Mouse (Mus musculus): Measurements from ENCODE around the gene Irf6. TPM values are rescaled to one million over a fixed set of nuclear protein-coding genes. Genes with fewer than 3 reads are reported as not detected.
A peak's percentile ranks its signal among the peaks of the same experiment; 100 is the strongest.

Gene Irf6
- polyA plus RNA-seq, 1 experiment from 2014 or later: 2.2 TPM

GRCm38 (mm10) chr1:193157111-193157492 is 4.2 kb downstream of the Irf6 start:
- Histone ChIP-seq H3K9ac (replicated peaks) (no peak overlapping the region), H3K9me3 (no peaks in the 10 kb centered on the region), H3K27me3 (peaks cover 41% of the 10 kb centered on the region), H3K27ac (replicated peaks) (no peak overlapping the region), H3K4me3 (no peak overlapping the region), H3K36me3 (no peaks in the 10 kb centered on the region), H3K4me2 (replicated peaks) (no peak overlapping the region), H3K4me1 (peaks cover 20% of the 10 kb centered on the region)
- WGBS: 70% methylated on average over 8 of the region's 8 CpGs
- ATAC-seq (ENCODE audit: low FRiP score, low read depth): no peak

GRCm38 (mm10) chr1:193159163-193159562 is 6.3 kb downstream of the Irf6 start:
- H3K4me3 ChIP-seq: no peak overlapping the region
- no peak for ATAC-seq (ENCODE audit: low FRiP score, low read depth)
- no peaks in the 10 kb centered on the region for H3K9me3 ChIP-seq
- 75% methylated on average over 3 of the region's 3 CpGs for WGBS
- no peaks in the 10 kb centered on the region for H3K36me3 ChIP-seq
- no peak overlapping the region for H3K27ac ChIP-seq (replicated peaks)
- no peak overlapping the region for H3K4me2 ChIP-seq (replicated peaks)
- no peak overlapping the region for H3K9ac ChIP-seq (replicated peaks)
- H3K4me1 ChIP-seq: peaks cover 9% of the 10 kb centered on the region; the same call in 1 of the 2 replicates
- peaks cover 21% of the 10 kb centered on the region for H3K27me3 ChIP-seq

- Histone ChIP-seq H3K4me2 (replicated peaks) (no peak overlapping the region), H3K4me1 (peaks cover 9% of the 10 kb centered on the region; the same call in 1 of the 2 replicates), H3K27ac (replicated peaks) (no peak overlapping the region), H3K4me3 (no peak overlapping the region), H3K36me3 (no peaks in the 10 kb centered on the region), H3K9ac (replicated peaks) (no peak overlapping the region), H3K27me3 (peaks cover 16% of the 10 kb centered on the region), H3K9me3 (no peaks in the 10 kb centered on the region)
- 68% methylated on average over 1 of the region's 1 CpGs for WGBS
- no peak for ATAC-seq (ENCODE audit: low FRiP score, low read depth)
Measured at GRCm38 (mm10) chr1:193159613-193160012, 6.7 kb downstream of the Irf6 start.

GRCm38 (mm10) chr1:193160317-193161032 is 7.6 kb downstream of the Irf6 start:
- Histone ChIP-seq H3K4me3 (peak overlapping the region; percentile 20; the same call in 1 of the 2 replicates), H3K9ac (replicated peaks) (no peak overlapping the region), H3K36me3 (no peaks in the 10 kb centered on the region), H3K4me2 (replicated peaks) (peak overlapping the region; percentile 46), H3K27ac (replicated peaks) (no peak overlapping the region), H3K4me1 (peaks cover 9% of the 10 kb centered on the region; the same call in 1 of the 2 replicates), H3K9me3 (no peaks in the 10 kb centered on the region), H3K27me3 (peaks cover 8% of the 10 kb centered on the region)
- peak; percentile 60 for ATAC-seq (ENCODE audit: low FRiP score, low read depth)
- 18% methylated on average over 18 of the region's 18 CpGs for WGBS

- no peaks in the 10 kb centered on the region for H3K9me3 ChIP-seq
- no peak within 1 kb of the TSS for H3K4me3 ChIP-seq
- no peak within 1 kb of the TSS for H3K4me2 ChIP-seq (replicated peaks)
- no peak for ATAC-seq (ENCODE audit: low FRiP score, low read depth)
- no peaks in the 10 kb centered on the region for H3K36me3 ChIP-seq
- no peak within 1 kb of the TSS for H3K27ac ChIP-seq (replicated peaks)
- H3K27me3 ChIP-seq: 0 out of 2 replicates have a peak, but pooled peaks cover 3% of the 10 kb centered on the region
- H3K9ac ChIP-seq (replicated peaks): no peak within 1 kb of the TSS
- WGBS: 96% methylated on average over 3 of the region's 3 CpGs
- H3K4me1 ChIP-seq: peaks cover 9% of the 10 kb centered on the region
Measured at GRCm38 (mm10) chr1:193167746-193168145, 14.8 kb downstream of the Irf6 start, which contains the start of gene A130010J15Rik. A130010J15Rik (plus strand) TSS chr1:193168046.

GRCm38 (mm10) chr1:193169228-193169627 is 16.3 kb downstream of the Irf6 start:
- H3K36me3 ChIP-seq: no peaks in the 10 kb centered on the region
- H3K4me2 ChIP-seq (replicated peaks): no peak overlapping the region
- H3K4me3 ChIP-seq: no peak overlapping the region
- H3K4me1 ChIP-seq: peaks cover 14% of the 10 kb centered on the region
- WGBS: 93% methylated on average over 7 of the region's 7 CpGs
- ATAC-seq (ENCODE audit: low FRiP score, low read depth): no peak
- no peaks in the 10 kb centered on the region for H3K9me3 ChIP-seq
- H3K9ac ChIP-seq (replicated peaks): no peak overlapping the region
- H3K27me3 ChIP-seq: 0 out of 2 replicates have a peak, but pooled peaks cover 3% of the 10 kb centered on the region
- H3K27ac ChIP-seq (replicated peaks): no peak overlapping the region

GRCm38 (mm10) chr1:193169856-193170255 is 16.9 kb downstream of the Irf6 start:
- no peaks in the 10 kb centered on the region for H3K36me3 ChIP-seq
- H3K9ac ChIP-seq (replicated peaks): no peak overlapping the region
- H3K27ac ChIP-seq (replicated peaks): no peak overlapping the region
- no peak overlapping the region for H3K4me3 ChIP-seq
- 0 out of 2 replicates have a peak, but pooled peaks cover 3% of the 10 kb centered on the region for H3K27me3 ChIP-seq
- H3K4me2 ChIP-seq (replicated peaks): no peak overlapping the region
- peaks cover 17% of the 10 kb centered on the region for H3K4me1 ChIP-seq
- 84% methylated on average over 2 of the region's 2 CpGs for WGBS
- no peak for ATAC-seq (ENCODE audit: low FRiP score, low read depth)
- H3K9me3 ChIP-seq: no peaks in the 10 kb centered on the region

- Histone ChIP-seq H3K4me1 (peaks cover 22% of the 10 kb centered on the region), H3K9ac (replicated peaks) (peak overlapping the region; percentile 82), H3K27me3 (no peaks in the 10 kb centered on the region), H3K9me3 (no peaks in the 10 kb centered on the region), H3K36me3 (no peaks in the 10 kb centered on the region), H3K4me2 (replicated peaks) (peak overlapping the region; percentile 73), H3K27ac (replicated peaks) (peak overlapping the region; percentile 74), H3K4me3 (peak overlapping the region; percentile 72)
- WGBS: under 1% methylated on average over 48 of the region's 48 CpGs
- peak; percentile 99 for ATAC-seq (ENCODE audit: low FRiP score, low read depth)
Measured at GRCm38 (mm10) chr1:193172991-193173809, 20.3 kb downstream of the Irf6 start.

GRCm38 (mm10) chr1:193173810-193174129 is 20.9 kb downstream of the Irf6 start:
- Histone ChIP-seq H3K27ac (replicated peaks) (peak overlapping the region; percentile 74), H3K9me3 (no peaks in the 10 kb centered on the region)

GRCm38 (mm10) chr1:193174143-193174733 is 21.3 kb downstream of the Irf6 start:
- H3K27ac ChIP-seq (replicated peaks): no peak overlapping the region
- H3K36me3 ChIP-seq: no peaks in the 10 kb centered on the region
- H3K4me3 ChIP-seq: peak overlapping the region; percentile 72
- H3K4me1 ChIP-seq: peaks cover 23% of the 10 kb centered on the region
- ATAC-seq (ENCODE audit: low FRiP score, low read depth): no peak
- 92% methylated on average over 13 of the region's 13 CpGs for WGBS
- H3K9me3 ChIP-seq: no peaks in the 10 kb centered on the region
- no peaks in the 10 kb centered on the region for H3K27me3 ChIP-seq
- peak overlapping the region; percentile 65 for H3K4me2 ChIP-seq (replicated peaks)
- peak overlapping the region; percentile 60 for H3K9ac ChIP-seq (replicated peaks)

More at GRCm38 (mm10) chr1:193173810-193174129, 20.9 kb downstream of the Irf6 start:
- Histone ChIP-seq H3K4me2 (replicated peaks) (peak overlapping the region; percentile 65), H3K9ac (replicated peaks) (peak overlapping the region; percentile 60), H3K36me3 (no peaks in the 10 kb centered on the region), H3K4me1 (peaks cover 23% of the 10 kb centered on the region), H3K27me3 (no peaks in the 10 kb centered on the region), H3K4me3 (peak overlapping the region; percentile 72)
- WGBS: 20% methylated on average over 9 of the region's 9 CpGs
- no peak for ATAC-seq (ENCODE audit: low FRiP score, low read depth)

GRCm38 (mm10) chr1:193181104-193181503 is 28.2 kb downstream of the Irf6 start:
- H3K4me2 ChIP-seq (replicated peaks): no peak overlapping the region
- 0 out of 2 replicates have a peak, but pooled peaks cover 3% of the 10 kb centered on the region for H3K27me3 ChIP-seq
- no peaks in the 10 kb centered on the region for H3K9me3 ChIP-seq
- ATAC-seq (ENCODE audit: low FRiP score, low read depth): no peak
- no peaks in the 10 kb centered on the region for H3K36me3 ChIP-seq
- H3K4me3 ChIP-seq: no peak overlapping the region
- no peak overlapping the region for H3K9ac ChIP-seq (replicated peaks)
- 81% methylated on average over 3 of the region's 3 CpGs for WGBS
- peaks cover 5% of the 10 kb centered on the region; the same call in 1 of the 2 replicates for H3K4me1 ChIP-seq
- no peak overlapping the region for H3K27ac ChIP-seq (replicated peaks)

- H3K27me3 ChIP-seq: no peaks in the 10 kb centered on the region
- H3K36me3 ChIP-seq: no peaks in the 10 kb centered on the region
- H3K9ac ChIP-seq (replicated peaks): no peak overlapping the region
- H3K27ac ChIP-seq (replicated peaks): no peak overlapping the region
- 92% methylated on average over 6 of the region's 6 CpGs for WGBS
- H3K9me3 ChIP-seq: no peaks in the 10 kb centered on the region
- no peak overlapping the region for H3K4me2 ChIP-seq (replicated peaks)
- no peak overlapping the region for H3K4me3 ChIP-seq
- no peak for ATAC-seq (ENCODE audit: low FRiP score, low read depth)
- peaks cover 11% of the 10 kb centered on the region for H3K4me1 ChIP-seq
Measured at GRCm38 (mm10) chr1:193188257-193188656, 35.3 kb downstream of the Irf6 start.
